Mouse (Mus musculus) embryonic facial prominence, embryonic 13.5 days (tissue): ENCODE measurements at regions not wholly inside any gene's neighbourhood (a gene's known extent, or its start where the extent isn't known, plus 50 kb on each side); places are given as distances from the start of the nearest gene placed in this dataset.

Source experiments
- ATAC-seq: fragments of 200-750 bp; cut with Nextera tagmentation; 2 replicates; pipeline ENCODE4 v1.8.0; 2017; ENCODE audit warnings: low read depth; ENCODE audit not compliant: insufficient number of reproducible peaks, insufficient read depth, low FRiP score, low TSS enrichment
- H3K27ac ChIP-seq: fragments of 300-500 bp; sonication (generic); 2 replicates; pipeline ENCODE4 v1.5.1; 2015; ENCODE audit warnings: moderate library complexity, mild to moderate bottlenecking, inconsistent platforms
- H3K27me3 ChIP-seq: fragments of 300-500 bp; sonication (generic); 2 replicates; pipeline ENCODE4 v1.6.1; 2015; ENCODE audit warnings: mild to moderate bottlenecking, inconsistent platforms
- H3K36me3 ChIP-seq: fragments of 300-500 bp; sonication (generic); 2 replicates; pipeline ENCODE4 v1.6.1; 2015; ENCODE audit warnings: mild to moderate bottlenecking, inconsistent platforms
- H3K4me1 ChIP-seq: fragments of 300-500 bp; sonication (generic); 2 replicates; pipeline ENCODE4 v1.6.1; 2015; ENCODE audit warnings: inconsistent platforms
- H3K4me2 ChIP-seq: fragments of 300-500 bp; sonication (generic); 2 replicates; pipeline ENCODE4 v1.6.1; 2015; ENCODE audit warnings: moderate library complexity, mild to moderate bottlenecking, inconsistent platforms
- H3K4me3 ChIP-seq: fragments of 300-500 bp; sonication (generic); 2 replicates; pipeline ENCODE4 v1.5.1; 2015; ENCODE audit warnings: mild to moderate bottlenecking, inconsistent platforms
- H3K9ac ChIP-seq: fragments of 300-500 bp; sonication (generic); 2 replicates; pipeline ENCODE4 v1.6.1; 2015; ENCODE audit warnings: mild to moderate bottlenecking, inconsistent platforms
- H3K9me3 ChIP-seq: fragments of 300-500 bp; sonication (generic); 2 replicates; pipeline ENCODE4 v1.6.1; 2016; ENCODE audit warnings: inconsistent platforms
- WGBS: fragments of 180-500 bp; shearing (Covaris S2); methylation state at CpG from one replicate; pipeline ENCODE4 v1.1.7; 2015; ENCODE audit warnings: mixed read lengths; 5-methylcytosine and 5-hydroxymethylcytosine counted together

GRCm38 (mm10) chr10:98593910-98594309 is 320.3 kb upstream of the Atp2b1 start:
- no peak overlapping the region for H3K9ac ChIP-seq
- no peaks in the 10 kb centered on the region for H3K4me1 ChIP-seq
- H3K27ac ChIP-seq: no peak overlapping the region
- no peak overlapping the region for H3K4me2 ChIP-seq
- no peaks in the 10 kb centered on the region for H3K27me3 ChIP-seq
- H3K9me3 ChIP-seq: no peaks in the 10 kb centered on the region
- 88% methylated on average over 5 of the region's 5 CpGs for WGBS
- H3K4me3 ChIP-seq: no peak overlapping the region
- no peaks in the 10 kb centered on the region for H3K36me3 ChIP-seq
- no peak for ATAC-seq

- Histone ChIP-seq H3K9ac (no peak overlapping the region), H3K4me1 (no peaks in the 10 kb centered on the region), H3K9me3 (no peaks in the 10 kb centered on the region), H3K27ac (no peak overlapping the region), H3K36me3 (no peaks in the 10 kb centered on the region), H3K4me2 (no peak overlapping the region), H3K27me3 (no peaks in the 10 kb centered on the region), H3K4me3 (no peak overlapping the region)
- ATAC-seq: no peak
- 85% methylated on average over 18 of the region's 18 CpGs for WGBS
Observed at GRCm38 (mm10) chr10:98608221-98608941, 305.8 kb upstream of the Atp2b1 start.

GRCm38 (mm10) chr10:98610708-98611107 is 303.5 kb upstream of the Atp2b1 start:
- no peak overlapping the region for H3K9ac ChIP-seq
- H3K27me3 ChIP-seq: no peaks in the 10 kb centered on the region
- WGBS: 63% methylated on average over 6 of the region's 6 CpGs
- H3K4me2 ChIP-seq: no peak overlapping the region
- H3K4me3 ChIP-seq: no peak overlapping the region
- no peaks in the 10 kb centered on the region for H3K4me1 ChIP-seq
- no peaks in the 10 kb centered on the region for H3K9me3 ChIP-seq
- no peak for ATAC-seq
- H3K27ac ChIP-seq: no peak overlapping the region
- H3K36me3 ChIP-seq: no peaks in the 10 kb centered on the region

- WGBS: 70% methylated on average over 4 of the region's 4 CpGs
- H3K27ac ChIP-seq: no peak overlapping the region
- H3K27me3 ChIP-seq: no peaks in the 10 kb centered on the region
- no peaks in the 10 kb centered on the region for H3K9me3 ChIP-seq
- ATAC-seq: no peak
- H3K4me1 ChIP-seq: no peaks in the 10 kb centered on the region
- no peak overlapping the region for H3K9ac ChIP-seq
- H3K4me3 ChIP-seq: no peak overlapping the region
- no peak overlapping the region for H3K4me2 ChIP-seq
- no peaks in the 10 kb centered on the region for H3K36me3 ChIP-seq
Observed at GRCm38 (mm10) chr10:98611707-98612360, 302.4 kb upstream of the Atp2b1 start.

GRCm38 (mm10) chr10:98618736-98619525 is 295.3 kb upstream of the Atp2b1 start:
- no peak overlapping the region for H3K4me2 ChIP-seq
- no peaks in the 10 kb centered on the region for H3K9me3 ChIP-seq
- H3K4me1 ChIP-seq: no peaks in the 10 kb centered on the region
- no peak overlapping the region for H3K27ac ChIP-seq
- H3K4me3 ChIP-seq: no peak overlapping the region
- H3K9ac ChIP-seq: no peak overlapping the region
- H3K27me3 ChIP-seq: no peaks in the 10 kb centered on the region
- no peak for ATAC-seq
- no peaks in the 10 kb centered on the region for H3K36me3 ChIP-seq
- 92% methylated on average over 21 of the region's 21 CpGs for WGBS

GRCm38 (mm10) chr10:98624103-98624502 is 290.1 kb upstream of the Atp2b1 start:
- H3K36me3 ChIP-seq: no peaks in the 10 kb centered on the region
- H3K4me1 ChIP-seq: no peaks in the 10 kb centered on the region
- whole genome bisulfite sequencing: 78% methylated on average over 1 of the region's 1 CpGs
- no peak overlapping the region for H3K9ac ChIP-seq
- no peak for ATAC-seq
- H3K27ac ChIP-seq: no peak overlapping the region
- no peaks in the 10 kb centered on the region for H3K9me3 ChIP-seq
- no peak overlapping the region for H3K4me2 ChIP-seq
- no peaks in the 10 kb centered on the region for H3K27me3 ChIP-seq
- H3K4me3 ChIP-seq: no peak overlapping the region

- H3K4me3 ChIP-seq: no peak overlapping the region
- H3K4me2 ChIP-seq: no peak overlapping the region
- no peak overlapping the region for H3K9ac ChIP-seq
- H3K27ac ChIP-seq: no peak overlapping the region
- no peak for ATAC-seq
- 65% methylated on average over 12 of the region's 12 CpGs for WGBS
- no peaks in the 10 kb centered on the region for H3K4me1 ChIP-seq
- no peaks in the 10 kb centered on the region for H3K36me3 ChIP-seq
- no peaks in the 10 kb centered on the region for H3K27me3 ChIP-seq
- no peaks in the 10 kb centered on the region for H3K9me3 ChIP-seq
Observed at GRCm38 (mm10) chr10:98624681-98625321, 289.4 kb upstream of the Atp2b1 start.

GRCm38 (mm10) chr10:98628191-98628590 is 286.0 kb upstream of the Atp2b1 start:
- no peak overlapping the region for H3K4me3 ChIP-seq
- no peak overlapping the region for H3K27ac ChIP-seq
- no peak for ATAC-seq
- no peak overlapping the region for H3K9ac ChIP-seq
- H3K4me1 ChIP-seq: no peaks in the 10 kb centered on the region
- WGBS: 94% methylated on average over 1 of the region's 1 CpGs
- no peaks in the 10 kb centered on the region for H3K36me3 ChIP-seq
- H3K4me2 ChIP-seq: no peak overlapping the region
- H3K9me3 ChIP-seq: no peaks in the 10 kb centered on the region
- H3K27me3 ChIP-seq: no peaks in the 10 kb centered on the region

GRCm38 (mm10) chr10:98629248-98629647 is 285.0 kb upstream of the Atp2b1 start:
- ATAC-seq: no peak
- Histone ChIP-seq H3K4me1 (no peaks in the 10 kb centered on the region), H3K36me3 (no peaks in the 10 kb centered on the region), H3K27ac (no peak overlapping the region), H3K4me2 (no peak overlapping the region), H3K9ac (no peak overlapping the region), H3K9me3 (no peaks in the 10 kb centered on the region), H3K4me3 (no peak overlapping the region), H3K27me3 (no peaks in the 10 kb centered on the region)
- WGBS: 54% methylated on average over 3 of the region's 3 CpGs

- WGBS: 82% methylated on average over 14 of the region's 14 CpGs
Observed at GRCm38 (mm10) chr10:98637759-98638611, 276.2 kb upstream of the Atp2b1 start.

GRCm38 (mm10) chr10:98645681-98646122 is 268.5 kb upstream of the Atp2b1 start:
- H3K4me3 ChIP-seq: no peak overlapping the region
- no peak overlapping the region for H3K27ac ChIP-seq
- no peaks in the 10 kb centered on the region for H3K4me1 ChIP-seq
- H3K4me2 ChIP-seq: no peak overlapping the region
- H3K9ac ChIP-seq: no peak overlapping the region
- no peaks in the 10 kb centered on the region for H3K36me3 ChIP-seq
- ATAC-seq: no peak
- WGBS: 87% methylated on average over 10 of the region's 10 CpGs
- H3K27me3 ChIP-seq: no peaks in the 10 kb centered on the region
- no peaks in the 10 kb centered on the region for H3K9me3 ChIP-seq

More at GRCm38 (mm10) chr10:98637759-98638611, 276.2 kb upstream of the Atp2b1 start:
- Histone ChIP-seq H3K9me3 (no peaks in the 10 kb centered on the region), H3K36me3 (no peaks in the 10 kb centered on the region), H3K27ac (no peak overlapping the region), H3K4me1 (no peaks in the 10 kb centered on the region), H3K9ac (no peak overlapping the region), H3K4me3 (no peak overlapping the region), H3K27me3 (no peaks in the 10 kb centered on the region), H3K4me2 (no peak overlapping the region)
- ATAC-seq: no peak
